Mouse (Mus musculus): Measurements from ENCODE around the gene 4930415L06Rik. TPM values are rescaled to one million over a fixed set of nuclear protein-coding genes. Genes with fewer than 3 reads are reported as not detected.

Gene 4930415L06Rik
- polyA plus RNA-seq (2021; fragmentation: Nextera tagmentation): not detected in 2 replicates
- long read RNA-seq, experiment 1: 0 reads
- long read RNA-seq, experiment 2: 0 reads

GRCm38 (mm10) chrX:89932752-89933151 lies at the start of gene 4930415L06Rik:
4930415L06Rik (minus strand) TSS chrX:89932852.

Other genes with a start within 250 kb of the 4930415L06Rik start
- gene 4932429P05Rik, start 180.6 kb downstream of the 4930415L06Rik start, polyA plus RNA-seq (2021; fragmentation: Nextera tagmentation): not detected in 2 replicates

Measured in layer of hippocampus, adult 6 months (tissue).